ENCODE assay signal across 9 mouse cellular contexts in the genomic region with DNA sequence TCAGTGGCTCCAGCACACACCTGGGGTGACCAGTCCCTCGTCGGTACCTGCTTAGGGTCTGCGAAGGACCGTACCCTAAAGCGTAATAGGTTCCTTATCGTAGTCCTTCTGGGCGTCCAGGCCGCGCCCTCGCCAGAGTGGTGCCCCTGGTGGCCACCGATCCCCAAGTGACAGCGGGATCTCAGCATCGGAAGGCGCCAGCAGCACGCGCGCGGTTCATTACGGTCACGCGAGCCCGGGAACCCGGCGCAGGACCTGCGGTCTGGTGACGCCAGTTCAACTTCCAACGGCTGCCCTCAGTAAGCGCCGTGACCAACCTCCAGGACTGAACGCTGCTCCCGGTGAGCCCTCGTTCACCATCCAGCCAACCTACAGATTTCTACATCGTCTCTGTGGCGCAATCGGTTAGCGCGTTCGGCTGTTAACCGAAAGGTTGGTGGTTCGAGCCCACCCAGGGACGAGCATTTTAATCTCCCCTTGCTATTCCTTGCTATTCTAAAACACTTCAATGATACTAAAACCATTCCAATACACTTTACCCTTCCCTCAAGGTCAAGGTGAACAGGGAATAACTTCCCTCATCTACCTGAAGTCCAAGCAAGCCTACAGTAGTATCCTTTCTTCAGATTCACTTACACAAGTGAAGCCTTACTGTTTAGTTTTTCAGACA. TPM values are rescaled to one million over a fixed set of nuclear protein-coding genes. Genes with fewer than 3 reads are reported as not detected.
DNase-seq lines count a peak whose midpoint lies in the region; ATAC-seq and TF ChIP-seq lines count a peak whose summit lies in the region.
"Had no signal": no experiment of that assay in that cellular context is flagged by ENCODE, and none has a peak within 500 bp of the region (broad histone marks: within the 10 kb centered on the region; RNA-seq: fewer than 3 reads in every experiment).

No protein-coding gene starts in this region.

- no peaks in the 10 kb centered on the region for H3K36me3 ChIP-seq in kidney, embryonic 15.5 days
- no peaks in the 10 kb centered on the region for H3K36me3 ChIP-seq in erythroblast, embryonic 14.5 days (ENCODE audit: control insufficient read depth)
- no peaks in the 10 kb centered on the region for H3K36me3 ChIP-seq in hindbrain, postnatal 0 days (ENCODE audit: insufficient read depth, low read length)
- no peaks in the 10 kb centered on the region for H3K36me3 ChIP-seq in stomach, postnatal 0 days (ENCODE audit: control insufficient read depth, insufficient read depth, low read length)

- H3K4me2 ChIP-seq in kidney, embryonic 15.5 days: peak overlapping the region; percentile 64
- H3K4me2 ChIP-seq in hindbrain, postnatal 0 days (ENCODE audit: low read depth, low read length): peak overlapping the region; percentile 42
- H3K4me2 ChIP-seq in stomach, postnatal 0 days (replicated peaks; ENCODE audit: low read depth): peak overlapping the region; percentile 37

- no peak overlapping the region for H3K27ac ChIP-seq in kidney, embryonic 15.5 days
- no peak overlapping the region for H3K27ac ChIP-seq in hindbrain, postnatal 0 days
- H3K27ac ChIP-seq in stomach, postnatal 0 days (replicated peaks): no peak overlapping the region

- H3K9me3 ChIP-seq in kidney, embryonic 15.5 days (replicated peaks): 0 out of 2 replicates have a peak, but pooled peaks cover 4% of the 10 kb centered on the region
- peaks cover 15% of the 10 kb centered on the region for H3K9me3 ChIP-seq in erythroblast, embryonic 14.5 days (ENCODE audit: control insufficient read depth, low read length)
- H3K9me3 ChIP-seq in hindbrain, postnatal 0 days (ENCODE audit: low read length): no peaks in the 10 kb centered on the region
- no peaks in the 10 kb centered on the region for H3K9me3 ChIP-seq in stomach, postnatal 0 days (ENCODE audit: control insufficient read depth, low read length)

- H3K27me3 ChIP-seq in kidney, embryonic 15.5 days: peaks cover 97% of the 10 kb centered on the region
- H3K27me3 ChIP-seq in erythroblast, embryonic 14.5 days (ENCODE audit: control insufficient read depth): peaks cover 93% of the 10 kb centered on the region
- H3K27me3 ChIP-seq in hindbrain, postnatal 0 days (ENCODE audit: insufficient read depth, low read length): peaks cover 92% of the 10 kb centered on the region
- H3K27me3 ChIP-seq in stomach, postnatal 0 days (ENCODE audit: control insufficient read depth, insufficient read depth, low read length): peaks cover 26% of the 10 kb centered on the region; the same call in 1 of the 2 replicates

- no peak for TF ChIP-seq EP300 in stomach, postnatal 0 days (optimal IDR thresholded peaks at IDR 0.05)

- peak; percentile 63 for ATAC-seq in kidney, embryonic 15.5 days (replicated peaks; ENCODE audit: low FRiP score)
- ATAC-seq in hindbrain, postnatal 0 days: 0 out of 2 replicates have a peak, but pooled peaks have one; percentile 24
- ATAC-seq in megakaryocyte-erythroid progenitor cell, adult 5-6 weeks (replicated peaks; ENCODE audit: low FRiP score, low TSS enrichment, poor library complexity, severe bottlenecking): peak; percentile 81
- ATAC-seq in stomach, postnatal 0 days (ENCODE audit: low FRiP score, low TSS enrichment): peak; percentile 57; the same call in 1 of the 2 replicates

- peak; percentile 35; the same call in 1 of the 2 replicates for TF ChIP-seq CTCF in hindbrain, postnatal 0 days (IDR thresholded peaks at IDR 0.05; ENCODE audit: low read depth)
- TF ChIP-seq CTCF in stomach, postnatal 0 days (IDR thresholded peaks at IDR 0.05; ENCODE audit: low read depth): peak; percentile 40

- H3K4me3 ChIP-seq in kidney, embryonic 15.5 days (replicated peaks): peak overlapping the region; percentile 46
- H3K4me3 ChIP-seq in erythroblast, embryonic 14.5 days (replicated peaks): peak overlapping the region; percentile 67
- peak overlapping the region; percentile 20; the same call in 1 of the 2 replicates for H3K4me3 ChIP-seq in hindbrain, postnatal 0 days (ENCODE audit: low read length)
- peak overlapping the region; percentile 28 for H3K4me3 ChIP-seq in stomach, postnatal 0 days (ENCODE audit: low read depth, low read length)

- no peak for DNase-seq in kidney, adult 11 months
- DNase-seq in Muller cell, postnatal 12 days (ENCODE audit: inconsistent ontology term): peak; percentile 76
- peak; percentile 23 for DNase-seq in hindbrain, postnatal 0 days (ENCODE audit: low spot score)
- peak; percentile 37 for DNase-seq in stomach, postnatal 0 days (ENCODE audit: low spot score)
- no peak for DNase-seq in cerebellum, adult 8-10 months

- WGBS in kidney, embryonic 15.5 days: 2% methylated on average over 41 of the region's 41 CpGs
- WGBS in hindbrain, postnatal 0 days: 2% methylated on average over 41 of the region's 41 CpGs
- 1% methylated on average over 41 of the region's 41 CpGs for WGBS in stomach, postnatal 0 days

- H3K4me1 ChIP-seq in kidney, embryonic 15.5 days: peaks cover 16% of the 10 kb centered on the region
- peaks cover 27% of the 10 kb centered on the region for H3K4me1 ChIP-seq in erythroblast, embryonic 14.5 days (ENCODE audit: control insufficient read depth)
- no peaks in the 10 kb centered on the region for H3K4me1 ChIP-seq in hindbrain, postnatal 0 days (ENCODE audit: insufficient read depth, low read length)
- no peaks in the 10 kb centered on the region for H3K4me1 ChIP-seq in stomach, postnatal 0 days (replicated peaks; ENCODE audit: control insufficient read depth, insufficient read depth)

- no peak overlapping the region for H3K9ac ChIP-seq in kidney, embryonic 15.5 days
- H3K9ac ChIP-seq in hindbrain, postnatal 0 days (replicated peaks; ENCODE audit: low read length): no peak overlapping the region
- H3K9ac ChIP-seq in stomach, postnatal 0 days (ENCODE audit: low read length): no peak overlapping the region

RNA-seq across cellular contexts. Expression of gene BC107364, which starts 50.1 kb away (rescaled TPM):
- polyA plus RNA-seq in kidney, embryonic 15.5 days (2015; fragmentation: Nextera tagmentation; extraction: Ambion mirVana): 0.15 TPM in 1 of 2 replicates, not detected in the other
- polyA plus RNA-seq in erythroblast, embryonic 14.5 days (2012): not detected in 2 replicates
- not detected in 2 replicates for total RNA-seq in hindbrain, postnatal 0 days (2014; rRNA removed)
- not detected in 2 replicates for polyA plus RNA-seq in hindbrain, postnatal 0 days (2015; fragmentation: Nextera tagmentation; extraction: Ambion mirVana)
- total RNA-seq in megakaryocyte-erythroid progenitor cell, adult 5-6 weeks (2014; fragmentation: Nextera tagmentation): not detected in 2 replicates
- not detected in 2 replicates for total RNA-seq in megakaryocyte-erythroid progenitor cell, adult 5-6 weeks (2017)
- polyA plus RNA-seq in stomach, postnatal 0 days (2015; fragmentation: Nextera tagmentation; extraction: Ambion mirVana): 0.18 and 0.36 TPM in 2 replicates
- total RNA-seq: left cerebral cortex, postnatal 36 days had no signal

Comparison
In these comparisons a context has a peak if more than half of its experiments do, and no peak if none do; other contexts are left out.
1. ATAC-seq: peak in every context shown above with its lines; median percentile 81 in megakaryocyte-erythroid progenitor cell, adult 5-6 weeks; 63 in kidney, embryonic 15.5 days; 57 in stomach, postnatal 0 days; 24 in hindbrain, postnatal 0 days.
2. DNase-seq: peak in Muller cell, postnatal 12 days (single experiment), hindbrain, postnatal 0 days (single experiment) and stomach, postnatal 0 days (single experiment); none in kidney, adult 11 months (single experiment) and cerebellum, adult 8-10 months (single experiment).
3. Peak in every context shown above with its lines, with median percentiles within 50 percentile points of each other: H3K4me2 ChIP-seq and H3K4me3 ChIP-seq.